Mouse (Mus musculus) forebrain, embryonic 14.5 days (tissue): Measurements from ENCODE around the gene Zc3hav1. TPM values are rescaled to one million over a fixed set of nuclear protein-coding genes. Genes with fewer than 3 reads are reported as not detected.
A peak's percentile ranks its signal among the peaks of the same experiment; 100 is the strongest.

Experiments used
- ATAC-seq: fragments of 200-750 bp; cut with Nextera tagmentation; 2 replicates; pipeline ENCODE4 v1.8.0; 2017; ENCODE audit warnings: mild to moderate bottlenecking, moderate library complexity
- DNase-seq: peaks from one replicate; pipeline ENCODE4 v3.0.0-alpha.2; 2015; ENCODE audit warnings: low spot score
- H3K27ac ChIP-seq: fragments of 300-500 bp; sonication (generic); 2 replicates; pipeline ENCODE4 v1.5.1; 2014; ENCODE audit warnings: low read depth, mild to moderate bottlenecking, control low read depth, low read length, moderate library complexity
- H3K27me3 ChIP-seq: fragments of 300-500 bp; sonication (generic); replicated peaks from 2 replicates; pipeline ENCODE4 v1.6.1; 2014; ENCODE audit warnings: low read length, control low read depth, mixed read lengths; ENCODE audit not compliant: control insufficient read depth, insufficient read depth
- H3K36me3 ChIP-seq: fragments of 300-500 bp; sonication (generic); 2 replicates; pipeline ENCODE4 v1.6.1; 2014; ENCODE audit warnings: low read length, control low read depth; ENCODE audit not compliant: control insufficient read depth, insufficient read depth
- H3K4me1 ChIP-seq: fragments of 300-500 bp; sonication (generic); 2 replicates; pipeline ENCODE4 v1.6.1; 2014; ENCODE audit warnings: antibody characterized with exemption, low read length, control low read depth; ENCODE audit not compliant: control insufficient read depth, insufficient read depth
- H3K4me2 ChIP-seq: fragments of 300-500 bp; sonication (generic); 2 replicates; pipeline ENCODE4 v1.6.1; 2014; ENCODE audit warnings: mild to moderate bottlenecking, control low read depth, low read length
- H3K4me3 ChIP-seq: fragments of 300-500 bp; sonication (generic); 2 replicates; pipeline ENCODE4 v1.5.1; 2014; ENCODE audit warnings: low read depth, low read length, control low read depth
- H3K9ac ChIP-seq: fragments of 300-500 bp; sonication (generic); 2 replicates; pipeline ENCODE4 v1.6.1; 2014; ENCODE audit warnings: mild to moderate bottlenecking, low read length, control low read depth, moderate library complexity
- H3K9me3 ChIP-seq: fragments of 300-500 bp; sonication (generic); replicated peaks from 2 replicates; pipeline ENCODE4 v1.6.1; 2016; ENCODE audit warnings: low read length, control low read depth, mixed read lengths; ENCODE audit not compliant: control insufficient read depth
- WGBS: fragments of 180-500 bp; shearing (Covaris S2); extraction: QIAGEN DNeasy Blood & Tissue Kit; methylation state at CpG from one replicate; pipeline ENCODE4 v1.1.7; 2014; 5-methylcytosine and 5-hydroxymethylcytosine counted together
- polyA plus RNA-seq: library from polyadenylated mRNA; unstranded; fragments of >200 nt; fragmentation: Nextera tagmentation; extraction: Ambion mirVana; gene quantifications from 2 replicates; pipeline ENCODE4 v1.2.1, GENCODE M21; 2014

The Zc3hav1 gene
- polyA plus RNA-seq, result 0.71 and 1.1 TPM in 2 replicates

GRCm38 (mm10) chr6:38353811-38354722 is at the start of gene Zc3hav1:
TSS of gene Zc3hav1 (minus strand) at chr6:38354603.
- Histone ChIP-seq H3K4me2 (peak within 1 kb of the TSS; percentile 67), H3K4me3 (peak within 1 kb of the TSS; percentile 47), H3K9me3 (no peaks in the 10 kb centered on the region), H3K27me3 (peaks cover 60% of the 10 kb centered on the region), H3K36me3 (no peaks in the 10 kb centered on the region), H3K9ac (peak within 1 kb of the TSS; percentile 49), H3K4me1 (peaks cover 4% of the 10 kb centered on the region; the same call in 1 of the 2 replicates), H3K27ac (no peak within 1 kb of the TSS)
- DNase-seq (peak; percentile 44), ATAC-seq (peak; percentile 52; the same call in 1 of the 2 replicates)
- WGBS, result under 1% methylated on average over 87 of the region's 87 CpGs

- peak; percentile 61 for DNase-seq
- H3K4me2 ChIP-seq, result no peak overlapping the region
- H3K9me3 ChIP-seq, result no peaks in the 10 kb centered on the region
- peaks cover 42% of the 10 kb centered on the region for H3K36me3 ChIP-seq
- no peak for ATAC-seq
- H3K27me3 ChIP-seq, result no peaks in the 10 kb centered on the region
- WGBS, result 71% methylated on average over 3 of the region's 3 CpGs
- H3K27ac ChIP-seq, result no peak overlapping the region
- H3K4me1 ChIP-seq, result no peaks in the 10 kb centered on the region
- H3K9ac ChIP-seq, result no peak overlapping the region
- H3K4me3 ChIP-seq, result no peak overlapping the region
These were observed 35.3 kb upstream of the Zc3hav1 start for GRCm38 (mm10) chr6:38389671-38390070.

GRCm38 (mm10) chr6:38381129-38381771 is 26.8 kb upstream of the Zc3hav1 start, which contains the start of gene Ttc26:
TSS of gene Ttc26 (plus strand) at chr6:38381469.
- Histone ChIP-seq H3K27ac (no peak within 1 kb of the TSS; the same call in 1 of the 2 replicates), H3K36me3 (peaks cover 10% of the 10 kb centered on the region; the same call in 1 of the 2 replicates), H3K4me2 (peak within 1 kb of the TSS; percentile 76), H3K27me3 (no peaks in the 10 kb centered on the region), H3K4me1 (0 out of 2 replicates have a peak, but pooled peaks cover 3% of the 10 kb centered on the region), H3K9ac (peak within 1 kb of the TSS; percentile 71), H3K4me3 (peak within 1 kb of the TSS; percentile 40), H3K9me3 (no peaks in the 10 kb centered on the region)
- WGBS, result 0% methylated on average over 26 of the region's 26 CpGs
- peak; percentile 96 for ATAC-seq
- DNase-seq, result peak; percentile 95

- no peaks in the 10 kb centered on the region for H3K27me3 ChIP-seq
- H3K4me2 ChIP-seq, result peak overlapping the region; percentile 76
- H3K27ac ChIP-seq, result no peak overlapping the region; the same call in 1 of the 2 replicates
- peak overlapping the region; percentile 40 for H3K4me3 ChIP-seq
- ATAC-seq (no peak; the same call in 1 of the 2 replicates), DNase-seq (peak; percentile 1)
- H3K9ac ChIP-seq, result peak overlapping the region; percentile 71
- peaks cover 5% of the 10 kb centered on the region; the same call in 1 of the 2 replicates for H3K36me3 ChIP-seq
- H3K4me1 ChIP-seq, result 0 out of 2 replicates have a peak, but pooled peaks cover 3% of the 10 kb centered on the region
- WGBS, result 2% methylated on average over 4 of the region's 4 CpGs
- no peaks in the 10 kb centered on the region for H3K9me3 ChIP-seq
These were observed 26.3 kb upstream of the Zc3hav1 start for GRCm38 (mm10) chr6:38380764-38381128.

GRCm38 (mm10) chr6:38374271-38374670 is 19.9 kb upstream of the Zc3hav1 start:
- H3K4me3 ChIP-seq, result no peak overlapping the region
- 72% methylated on average over 1 of the region's 1 CpGs for whole genome bisulfite sequencing
- H3K36me3 ChIP-seq, result no peaks in the 10 kb centered on the region
- no peaks in the 10 kb centered on the region for H3K27me3 ChIP-seq
- no peaks in the 10 kb centered on the region for H3K9me3 ChIP-seq
- DNase-seq (no peak), ATAC-seq (no peak)
- no peak overlapping the region for H3K9ac ChIP-seq
- H3K4me1 ChIP-seq, result no peaks in the 10 kb centered on the region
- no peak overlapping the region for H3K27ac ChIP-seq
- H3K4me2 ChIP-seq, result no peak overlapping the region

GRCm38 (mm10) chr6:38369945-38370344 is 15.5 kb upstream of the Zc3hav1 start:
- Histone ChIP-seq H3K27ac (no peak overlapping the region), H3K4me2 (no peak overlapping the region), H3K4me1 (no peaks in the 10 kb centered on the region), H3K9me3 (no peaks in the 10 kb centered on the region), H3K27me3 (no peaks in the 10 kb centered on the region), H3K4me3 (no peak overlapping the region), H3K36me3 (no peaks in the 10 kb centered on the region), H3K9ac (no peak overlapping the region)
- ATAC-seq (no peak), DNase-seq (no peak)
- 82% methylated on average over 3 of the region's 3 CpGs for WGBS

- ATAC-seq (no peak), DNase-seq (no peak)
- Histone ChIP-seq H3K27me3 (no peaks in the 10 kb centered on the region), H3K4me3 (no peak overlapping the region), H3K4me2 (no peak overlapping the region), H3K9ac (no peak overlapping the region), H3K9me3 (no peaks in the 10 kb centered on the region), H3K27ac (no peak overlapping the region), H3K36me3 (no peaks in the 10 kb centered on the region), H3K4me1 (no peaks in the 10 kb centered on the region)
These were observed 9.7 kb upstream of the Zc3hav1 start for GRCm38 (mm10) chr6:38364121-38364520.

- ATAC-seq, result no peak
- no peak for DNase-seq
- H3K4me1 ChIP-seq, result no peaks in the 10 kb centered on the region
- no peak overlapping the region for H3K27ac ChIP-seq
- no peaks in the 10 kb centered on the region for H3K9me3 ChIP-seq
- H3K4me2 ChIP-seq, result no peak overlapping the region
- no peak overlapping the region for H3K4me3 ChIP-seq
- no peaks in the 10 kb centered on the region for H3K36me3 ChIP-seq
- H3K27me3 ChIP-seq, result no peaks in the 10 kb centered on the region; the same call in 1 of the 2 replicates
- 60% methylated on average over 4 of the region's 4 CpGs for WGBS
- no peak overlapping the region for H3K9ac ChIP-seq
These were observed 9.0 kb upstream of the Zc3hav1 start for GRCm38 (mm10) chr6:38363370-38363769.
